Mouse (Mus musculus) retina, postnatal 1 day (tissue): ENCODE measurements around the gene Col4a2.

Experiments
- DNase-seq: peaks from one replicate; pipeline ENCODE4 v3.0.0-alpha.2; 2012

Gene Col4a2

GRCm38 (mm10) chr8:11327298-11327697 lies 14.7 kb downstream of the Col4a2 start:
- no peak for DNase-seq

GRCm38 (mm10) chr8:11327722-11328417 lies 15.3 kb downstream of the Col4a2 start:
- DNase-seq, result no peak

DNA sequence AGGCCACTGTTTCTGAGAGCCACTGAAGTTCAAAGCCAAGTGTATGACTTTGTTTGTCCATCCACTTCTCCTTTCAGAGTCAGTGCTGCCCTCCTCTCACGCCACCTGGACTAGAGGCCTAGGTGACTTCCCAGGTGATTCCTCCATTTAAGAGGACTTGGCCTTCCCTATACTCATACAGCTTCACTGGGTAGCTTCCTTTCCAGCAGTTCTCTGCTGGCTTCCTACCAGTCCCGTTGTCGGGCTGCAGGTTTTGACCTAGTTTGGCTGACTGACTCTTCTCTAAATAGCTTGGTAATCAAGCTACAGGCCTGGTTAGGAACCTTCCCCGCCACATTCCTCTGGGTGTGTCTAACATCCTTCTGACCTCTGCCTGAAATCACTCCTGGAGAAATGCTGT lies 19.0 kb downstream of the Col4a2 start:
- DNase-seq, result peak; percentile 43

GRCm38 (mm10) chr8:11333746-11334145 lies 21.1 kb downstream of the Col4a2 start:
- no peak for DNase-seq

DNA sequence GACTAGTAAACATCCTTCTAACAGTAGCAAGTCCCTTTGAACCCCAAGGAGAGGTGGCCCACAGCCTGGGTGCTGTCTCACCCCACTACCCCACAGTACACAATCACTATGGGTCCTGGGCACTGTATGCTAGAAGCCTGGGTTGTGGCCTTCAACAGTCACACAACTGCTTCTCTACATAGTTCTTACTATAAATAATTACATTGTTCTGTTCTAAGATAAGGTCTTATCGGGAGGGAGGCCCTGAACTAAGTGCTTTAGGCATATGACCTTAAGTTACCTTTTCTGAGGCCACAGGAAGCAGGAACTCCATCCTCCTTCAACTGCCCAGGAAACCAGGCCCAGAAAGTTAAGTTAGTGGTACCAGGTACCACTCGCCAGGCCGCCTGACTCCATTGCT lies 21.9 kb downstream of the Col4a2 start:
- no peak for DNase-seq

GRCm38 (mm10) chr8:11335238-11335637 lies 22.6 kb downstream of the Col4a2 start:
- DNase-seq, result no peak

DNA sequence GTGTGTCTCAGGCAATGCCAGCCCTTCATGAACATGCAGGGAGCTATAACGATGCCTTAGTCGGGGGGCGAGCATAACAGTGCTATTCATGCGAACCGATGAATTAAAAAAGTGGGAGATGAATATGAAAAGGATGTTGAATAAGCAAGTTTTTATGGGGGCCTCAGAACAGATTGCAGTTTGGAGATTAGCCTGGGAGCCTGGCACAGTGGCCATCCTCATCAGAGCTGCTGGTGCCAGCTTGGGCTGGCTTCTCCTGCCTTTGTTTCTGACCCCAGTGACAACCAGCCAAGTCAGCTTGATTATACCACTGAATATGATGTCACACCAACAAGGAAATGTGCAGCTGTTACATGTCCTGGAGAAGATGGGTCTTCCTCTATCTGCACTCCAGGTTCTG lies 23.7 kb downstream of the Col4a2 start:
- DNase-seq, result peak; percentile 35

DNA sequence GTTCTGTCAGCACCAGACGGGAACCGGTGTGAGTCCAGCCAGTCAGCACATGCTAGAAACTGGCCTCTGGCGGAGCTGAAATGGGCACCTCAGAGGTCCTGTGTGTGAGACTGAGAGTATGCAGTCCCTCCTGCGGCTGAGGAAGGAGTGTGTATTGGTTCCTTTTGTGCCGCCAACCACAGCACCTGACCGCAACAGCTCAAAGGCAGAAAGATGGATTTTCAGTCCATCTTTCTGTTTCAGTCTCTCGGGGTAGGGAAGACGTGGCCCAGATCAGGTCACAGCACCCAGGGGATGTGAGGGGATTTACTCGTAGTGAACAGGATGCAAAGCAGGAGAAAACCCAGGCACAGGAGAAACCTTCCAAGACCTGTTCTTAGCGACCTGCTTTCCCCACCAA lies 25.0 kb downstream of the Col4a2 start:
- no peak for DNase-seq

DNA sequence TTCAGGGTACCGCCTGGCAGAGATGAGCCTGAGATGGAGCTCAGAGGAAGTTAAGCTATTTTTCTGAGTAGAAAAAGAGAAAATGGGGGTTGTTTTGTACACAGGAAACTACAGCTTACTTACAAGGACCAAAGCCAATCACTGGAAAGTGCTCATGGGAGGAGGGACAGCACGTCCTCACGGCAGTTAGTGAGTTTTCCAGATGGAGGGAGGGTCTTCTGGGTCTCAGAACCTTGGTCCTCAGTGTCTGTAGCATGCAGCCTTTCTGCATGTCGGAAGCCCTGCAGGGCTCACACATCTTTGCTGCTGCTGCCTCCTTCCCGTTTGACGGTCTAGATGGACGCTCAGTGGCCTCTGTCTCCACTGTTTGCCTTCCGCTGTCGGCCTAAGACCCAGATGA lies 25.9 kb downstream of the Col4a2 start:
- DNase-seq, result no peak

DNA sequence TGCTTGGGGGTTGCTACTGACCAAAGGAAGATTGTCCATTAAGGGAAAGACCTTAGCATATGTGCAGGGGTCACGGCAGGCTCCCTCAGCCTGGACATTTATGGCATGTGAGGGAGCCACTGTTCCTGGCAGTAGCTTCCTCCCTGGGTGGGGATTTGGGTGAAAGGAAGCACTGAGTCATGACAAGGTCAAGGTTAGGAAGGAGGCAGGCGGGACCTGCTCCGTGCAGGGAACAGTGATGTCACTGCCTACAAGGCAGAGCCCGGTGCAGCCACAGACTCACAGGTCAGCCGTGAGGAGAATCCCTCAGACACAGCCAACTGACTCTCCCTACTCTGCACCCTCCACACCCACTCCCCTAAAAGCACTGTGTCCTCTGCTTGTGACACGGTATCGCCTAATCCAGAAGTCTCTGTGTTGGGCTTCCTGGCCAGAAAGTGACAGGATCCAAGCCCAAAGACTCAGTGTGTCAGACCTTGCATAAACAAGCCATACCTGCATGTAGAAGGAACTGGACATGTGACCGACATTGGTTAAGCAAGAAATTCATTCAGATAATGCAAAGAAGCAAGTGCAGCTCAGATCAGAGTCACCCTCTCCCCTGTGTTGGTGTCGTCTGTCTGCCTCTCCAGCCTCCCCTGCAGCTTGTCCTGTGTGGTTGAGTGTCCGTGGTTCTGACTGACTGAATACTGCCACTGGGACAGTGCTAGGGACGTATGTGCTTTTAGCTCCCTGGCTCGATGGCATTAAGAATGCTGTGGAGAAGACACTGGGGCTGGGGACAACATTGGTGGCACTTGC lies 27.9 kb downstream of the Col4a2 start:
- no peak for DNase-seq

- DNase-seq, result no peak
Observed at GRCm38 (mm10) chr8:11341111-11341566, 28.5 kb downstream of the Col4a2 start.

DNA sequence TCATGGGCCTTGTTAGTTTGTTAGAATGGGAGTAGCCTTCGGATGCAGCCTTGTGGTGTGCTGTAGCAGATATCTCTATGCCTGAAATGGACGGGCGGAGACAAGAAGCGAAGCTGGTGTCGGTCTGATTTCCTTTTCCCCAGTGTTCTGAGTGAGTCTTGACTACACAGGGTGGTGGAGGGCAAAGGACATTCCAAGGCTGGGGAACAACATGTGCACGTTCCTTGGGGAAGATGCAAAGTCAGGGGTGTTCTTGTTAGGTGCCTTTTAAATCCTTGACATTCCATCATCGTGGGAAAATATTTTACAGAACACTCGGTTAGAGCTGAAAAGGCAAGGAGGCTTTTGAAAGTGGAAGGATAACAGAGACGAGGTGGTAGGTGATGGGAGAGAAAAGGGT lies 31.9 kb downstream of the Col4a2 start:
- DNase-seq, result no peak

DNA sequence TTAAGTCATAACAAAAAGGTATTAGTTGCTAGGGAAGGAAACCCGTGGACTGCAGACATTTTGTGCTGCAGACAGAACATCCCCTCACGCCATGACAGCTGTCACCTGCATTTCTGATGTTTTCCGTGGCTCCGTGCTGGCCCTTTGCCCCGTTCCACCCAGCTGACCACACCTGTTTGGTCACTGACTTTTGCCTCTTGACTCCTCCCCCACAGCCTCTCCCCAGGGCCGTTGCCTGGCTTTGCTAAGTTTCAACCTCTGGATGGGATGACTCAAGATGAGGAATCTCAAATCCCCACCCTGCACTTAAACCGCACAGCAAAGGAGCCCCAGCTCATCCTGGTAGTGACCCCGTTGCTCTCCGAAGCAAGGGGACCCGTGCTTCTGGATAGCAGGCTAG lies 33.6 kb downstream of the Col4a2 start:
- no peak for DNase-seq

DNA sequence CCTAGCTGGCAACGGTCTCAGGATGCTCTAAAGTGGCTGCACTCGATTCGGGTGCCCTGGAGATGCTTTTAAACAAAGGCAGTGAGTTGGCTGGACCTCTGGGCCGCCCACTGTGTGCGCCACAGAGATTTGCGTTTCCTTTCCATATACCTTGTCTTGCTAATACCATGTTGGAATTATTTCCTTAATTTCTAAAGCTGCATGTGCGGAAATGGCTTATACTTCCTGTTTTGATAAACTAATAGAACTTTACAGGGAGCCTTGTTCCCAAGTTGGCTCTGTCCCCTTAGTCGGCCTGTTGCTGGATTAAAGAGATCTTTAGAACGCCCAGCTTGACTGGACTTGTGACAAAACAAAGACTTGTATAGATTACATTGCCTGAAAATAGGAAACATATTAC lies 35.1 kb downstream of the Col4a2 start:
- DNase-seq, result no peak

GRCm38 (mm10) chr8:11348622-11349021 lies 36.0 kb downstream of the Col4a2 start:
- DNase-seq, result no peak

DNA sequence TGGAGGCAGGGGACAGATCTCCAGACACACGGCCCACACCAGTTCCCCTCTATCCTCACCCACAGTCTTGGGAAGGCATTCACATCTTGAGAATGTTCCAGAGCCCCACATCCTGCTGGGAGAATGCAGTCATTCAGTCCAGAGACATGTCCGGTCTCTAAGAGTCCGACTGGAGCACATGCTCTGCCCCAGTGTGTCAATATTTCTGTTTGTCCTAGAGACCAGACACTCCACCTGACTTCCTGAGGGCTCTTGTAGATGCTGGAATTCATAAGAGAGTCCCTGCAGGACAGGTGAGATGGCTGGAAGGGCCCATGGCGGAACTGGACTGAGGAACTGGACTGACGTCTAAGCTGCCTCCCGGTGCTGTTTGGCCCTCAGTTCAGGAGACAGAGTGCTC lies 38.8 kb downstream of the Col4a2 start:
- no peak for DNase-seq

- DNase-seq, result no peak
Observed at GRCm38 (mm10) chr8:11352514-11352913, 39.9 kb downstream of the Col4a2 start.

DNA sequence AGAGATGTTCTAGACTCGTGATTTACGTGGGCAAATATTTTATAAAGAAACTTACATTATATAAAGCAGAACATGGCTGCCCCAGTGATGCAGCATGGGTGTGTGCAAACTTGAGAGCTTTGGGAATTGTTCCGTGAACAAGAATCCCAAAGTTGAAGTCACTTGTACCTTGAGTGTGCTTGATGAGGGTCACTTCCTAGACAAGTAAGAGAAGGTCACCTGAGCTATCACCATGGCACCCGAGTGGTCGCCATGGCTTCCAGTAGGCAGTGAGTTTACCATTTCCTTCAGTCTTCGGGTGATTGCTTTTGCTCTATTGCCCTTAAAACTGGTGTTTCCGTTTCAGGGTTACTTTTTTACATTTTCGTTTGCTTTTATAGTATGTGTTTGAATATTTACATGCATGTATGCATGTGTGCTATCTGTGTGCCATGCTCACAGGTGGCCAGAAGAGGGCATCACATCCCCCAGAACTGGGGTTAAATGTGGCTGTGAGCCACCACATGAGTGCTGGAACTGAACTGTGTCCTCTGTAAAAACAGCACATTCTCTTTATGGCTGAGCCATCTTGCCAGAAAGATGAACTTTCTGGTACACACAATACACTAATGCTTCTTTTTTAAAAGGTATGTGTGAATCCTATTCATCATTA lies 42.3 kb downstream of the Col4a2 start:
- no peak for DNase-seq

GRCm38 (mm10) chr8:11355900-11356299 lies 43.3 kb downstream of the Col4a2 start:
- no peak for DNase-seq

DNA sequence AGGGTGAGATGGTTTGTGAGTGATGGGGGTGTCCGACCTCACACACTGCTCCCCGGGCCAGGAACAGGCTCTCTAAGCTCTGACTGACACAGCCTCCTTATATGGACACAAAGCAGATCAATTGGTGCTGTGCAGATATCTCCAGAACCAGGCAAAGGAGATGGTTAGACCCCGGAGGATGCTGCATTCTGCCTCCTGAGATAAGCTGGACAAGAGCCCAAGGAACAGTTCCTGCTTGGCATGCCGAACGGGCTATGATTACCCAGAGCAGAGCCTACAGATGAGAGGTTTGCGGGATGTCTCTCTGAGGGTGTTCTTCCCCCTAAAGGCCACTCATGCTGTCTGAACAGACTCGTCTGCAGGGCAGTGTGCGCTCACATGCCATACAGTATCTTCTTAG lies 44.2 kb downstream of the Col4a2 start:
- no peak for DNase-seq

DNA sequence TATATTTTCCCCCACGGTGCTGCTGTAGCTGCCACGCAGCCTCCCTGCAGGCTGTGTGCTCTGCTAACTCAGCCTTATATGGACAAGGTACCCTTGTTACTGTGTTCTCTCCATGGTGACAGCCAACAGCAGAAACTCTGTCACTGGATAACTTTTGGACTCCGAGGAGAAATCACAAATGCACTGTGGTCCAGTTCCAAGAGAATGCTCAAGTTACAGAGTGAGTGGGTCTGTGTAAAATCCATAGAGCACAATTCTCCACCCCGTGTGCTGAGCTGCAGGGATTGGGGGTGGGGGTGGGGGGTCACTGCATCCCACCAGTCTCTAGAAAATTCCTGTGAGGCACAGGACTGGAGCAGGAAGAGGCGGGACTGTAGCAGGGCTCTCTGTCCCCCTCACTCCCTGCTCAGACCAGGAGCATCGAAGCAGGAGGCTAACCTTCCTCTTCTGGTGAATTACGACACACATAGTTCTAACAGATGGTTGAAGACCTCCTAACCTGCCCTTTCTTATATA lies 45.4 kb downstream of the Col4a2 start:
- no peak for DNase-seq

DNA sequence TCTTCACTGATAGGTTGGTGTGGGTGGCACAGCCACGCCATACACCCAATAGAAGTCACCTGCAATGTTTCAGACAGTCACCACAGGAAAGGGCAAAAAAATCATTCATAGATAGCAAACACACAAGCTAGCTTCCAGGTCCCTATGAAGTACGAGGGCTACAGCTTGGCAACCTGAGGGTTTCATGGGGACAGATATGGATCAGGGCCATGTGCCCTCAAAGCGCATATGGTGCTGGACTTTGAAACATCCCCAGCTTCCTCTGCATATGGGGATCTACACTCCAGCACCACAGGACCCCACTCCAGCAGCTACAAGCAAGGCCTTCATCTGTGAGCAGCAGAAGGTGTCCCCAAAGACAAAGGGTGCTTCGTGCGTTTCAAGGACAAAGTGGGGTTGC lies 47.2 kb downstream of the Col4a2 start:
- no peak for DNase-seq

DNA sequence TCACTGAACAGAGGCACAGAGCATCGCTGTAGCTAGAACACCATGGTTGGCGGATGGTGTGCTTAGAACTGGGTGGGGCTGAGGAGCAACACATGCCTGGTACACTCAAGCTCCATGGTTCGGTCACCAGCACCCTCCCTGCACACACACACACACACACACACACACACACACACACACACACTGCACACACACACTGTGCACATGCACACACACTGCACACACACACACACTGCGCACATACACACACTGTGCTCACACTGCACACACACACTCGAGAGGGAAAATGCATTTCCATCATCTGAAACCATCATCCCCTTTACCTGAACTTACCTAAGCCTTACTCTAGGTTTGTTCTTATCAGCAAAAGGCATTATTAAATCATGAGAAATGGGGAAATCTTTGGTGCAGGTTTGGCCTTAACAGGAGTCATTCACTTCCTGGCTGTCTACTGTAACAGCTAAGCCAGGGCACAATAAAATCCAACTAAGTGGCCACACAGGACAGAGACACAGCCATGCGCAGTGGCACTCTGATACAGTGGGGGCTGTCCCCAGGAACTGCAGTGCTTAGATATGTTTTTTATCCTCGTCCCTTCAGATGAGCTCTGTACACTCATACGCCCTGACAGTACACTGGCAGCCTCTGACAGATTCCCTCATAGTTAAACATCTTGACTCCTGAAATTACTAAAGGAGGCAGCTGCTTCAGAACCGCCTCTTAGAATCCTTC lies 49.1 kb downstream of the Col4a2 start:
- no peak for DNase-seq
